Mouse (Mus musculus): ENCODE data around the gene Irf4.

Irf4 gene

DNA sequence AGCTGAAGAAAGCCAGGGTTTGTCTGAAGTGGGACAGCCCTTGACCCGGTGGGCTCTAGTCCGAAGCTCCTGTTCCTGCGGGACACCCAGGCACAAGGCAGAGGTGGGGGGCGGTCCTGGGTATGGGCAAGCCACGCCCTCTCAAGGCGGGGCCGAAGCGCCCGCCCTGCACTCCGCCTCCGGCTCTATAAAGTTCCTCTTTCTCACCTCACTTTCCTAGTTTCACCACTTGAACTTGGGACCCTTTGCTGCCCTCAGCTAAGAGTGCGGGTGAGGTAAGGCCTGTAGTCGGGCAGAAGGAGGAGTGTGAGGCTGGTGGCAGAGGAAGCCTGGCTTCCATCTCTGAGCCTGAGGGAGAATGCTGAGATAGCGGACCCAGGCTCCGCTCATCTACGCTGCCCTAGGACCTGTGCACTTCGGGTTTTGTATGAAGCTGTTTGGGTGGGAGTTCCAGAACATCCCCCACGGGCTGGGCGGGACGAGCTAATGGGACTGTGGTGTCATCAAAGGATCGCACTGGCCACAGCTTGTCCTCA is at the start of gene Irf4:
TSS of gene Irf4 (plus strand) at position 206 of the 536 bp plus-strand sequence.
- DNase-seq (ENCODE audit: low spot score in 2 of 2), result no peak

DNA sequence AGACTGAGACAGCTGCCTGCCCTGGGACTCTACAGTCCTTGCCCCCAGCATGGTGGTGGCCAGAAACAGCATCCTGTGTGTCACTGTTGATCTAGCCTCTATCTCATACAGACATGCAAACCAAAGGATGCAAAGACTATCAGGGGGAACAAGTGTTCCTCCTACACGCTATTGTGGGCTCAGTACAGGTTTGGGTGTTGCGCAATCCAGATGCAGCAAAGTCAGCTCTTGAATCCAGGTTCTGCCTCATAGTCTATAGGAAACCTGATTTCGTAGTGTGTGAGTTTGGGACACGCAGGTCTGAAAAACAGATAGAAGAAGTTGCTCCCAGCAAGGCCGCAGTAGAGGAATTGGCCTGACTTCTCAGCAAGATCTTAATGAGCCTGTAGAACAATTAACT is 46.3 kb upstream of the Irf4 start:
- no peak for DNase-seq (ENCODE audit: low spot score in 2 of 2)

DNA sequence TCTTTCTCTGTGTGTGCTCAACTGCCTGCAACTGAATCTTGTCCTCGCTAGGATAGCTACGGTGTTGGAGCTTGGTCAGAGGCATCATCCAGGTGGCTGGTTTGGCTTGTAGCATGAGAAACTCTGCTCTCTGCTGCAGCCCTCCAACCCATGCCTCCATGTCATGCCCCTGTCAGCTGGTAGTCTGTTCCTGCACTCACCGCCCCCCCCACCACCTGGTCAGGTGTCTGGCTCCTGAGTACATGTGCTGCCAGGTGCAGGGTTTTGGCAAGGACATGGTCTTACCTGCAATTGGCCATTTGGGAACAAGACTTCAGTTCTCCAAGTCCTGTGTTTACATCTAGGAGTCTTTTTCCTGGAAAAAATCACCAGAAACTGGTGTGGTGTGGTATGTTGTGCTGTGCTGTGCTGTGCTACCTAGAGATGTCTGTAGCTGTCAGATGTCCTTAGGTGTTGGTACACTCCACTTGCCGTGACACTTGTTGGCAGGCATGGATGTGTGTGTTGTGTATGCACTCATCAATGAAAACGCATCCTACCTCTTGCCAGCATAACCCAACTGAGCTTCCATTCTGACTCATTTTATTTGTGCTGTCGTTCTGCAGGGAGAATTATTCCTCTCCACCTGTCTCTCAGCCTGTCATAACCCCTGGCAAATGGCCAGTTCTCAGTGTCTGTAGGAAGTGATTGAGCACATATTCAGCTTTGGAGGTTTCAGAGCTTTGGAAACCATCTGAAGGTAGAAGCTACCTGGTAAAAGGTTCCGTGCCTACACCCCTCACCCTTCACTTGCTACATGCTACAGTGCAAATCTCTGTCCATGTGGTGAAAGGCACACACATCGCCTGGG is 44.6 kb upstream of the Irf4 start:
- DNase-seq (ENCODE audit: low spot score in 2 of 2), result no peak

DNA sequence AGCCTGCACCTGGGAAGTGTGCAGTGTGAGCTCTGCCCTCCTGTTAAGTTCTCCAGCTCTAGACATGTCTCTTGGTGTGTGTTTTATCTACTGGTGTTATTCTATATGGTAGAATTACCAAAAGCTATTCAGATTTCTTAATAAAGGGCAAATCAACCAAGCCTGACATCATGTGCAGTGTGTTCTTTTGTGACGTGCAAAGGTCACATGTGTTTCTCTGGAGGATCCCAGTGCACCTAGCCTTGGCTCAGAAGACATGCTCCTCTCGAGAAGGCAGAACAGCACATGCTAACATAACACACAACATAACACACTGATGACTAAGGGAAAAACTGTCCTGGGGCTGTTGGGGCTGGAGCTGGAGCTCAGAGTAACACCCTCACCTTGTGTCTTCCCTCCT is 38.0 kb upstream of the Irf4 start:
- DNase-seq (ENCODE audit: low spot score in 2 of 2), result no peak

DNA sequence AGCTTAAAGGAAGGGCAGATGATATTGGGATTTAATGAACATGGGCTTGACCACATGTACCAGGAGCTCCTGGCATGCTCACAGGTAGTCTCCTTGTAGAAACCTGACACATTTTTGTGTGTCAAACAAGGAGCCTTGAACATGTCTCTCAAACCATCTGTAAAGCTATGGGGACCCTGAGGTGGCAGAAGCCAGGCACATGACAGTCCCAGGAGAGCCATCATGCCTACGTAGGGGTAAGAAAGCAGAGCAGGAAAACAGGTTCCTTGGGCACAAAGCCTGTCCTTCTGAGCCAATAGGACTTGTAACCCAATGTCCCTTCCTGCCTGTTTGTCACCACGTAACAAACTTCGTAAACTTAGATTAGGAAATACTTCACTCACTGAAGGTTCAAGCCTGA is 37.3 kb upstream of the Irf4 start:
- no peak for DNase-seq (ENCODE audit: low spot score in 2 of 2)

DNA sequence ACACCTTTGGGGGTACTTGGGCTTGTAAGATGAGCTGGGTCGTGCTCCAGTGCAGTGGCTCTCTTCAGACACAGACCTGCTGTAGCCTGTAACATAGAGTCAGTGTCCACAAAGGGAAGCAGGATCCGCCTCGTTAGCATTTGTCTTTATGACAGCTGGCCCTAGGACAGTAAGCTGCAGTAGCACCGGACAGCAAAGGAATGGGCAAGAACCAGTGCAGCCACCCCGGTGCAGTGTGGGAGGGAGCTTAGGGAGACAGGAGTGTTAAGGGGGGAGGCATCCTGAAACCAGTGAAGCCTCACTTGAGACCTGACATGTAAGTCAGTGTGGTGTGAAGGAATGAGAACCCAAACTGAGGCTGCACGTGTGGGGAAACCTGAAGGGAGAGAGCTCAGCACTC is 36.7 kb upstream of the Irf4 start:
- no peak for DNase-seq (ENCODE audit: low spot score in 2 of 2)

DNA sequence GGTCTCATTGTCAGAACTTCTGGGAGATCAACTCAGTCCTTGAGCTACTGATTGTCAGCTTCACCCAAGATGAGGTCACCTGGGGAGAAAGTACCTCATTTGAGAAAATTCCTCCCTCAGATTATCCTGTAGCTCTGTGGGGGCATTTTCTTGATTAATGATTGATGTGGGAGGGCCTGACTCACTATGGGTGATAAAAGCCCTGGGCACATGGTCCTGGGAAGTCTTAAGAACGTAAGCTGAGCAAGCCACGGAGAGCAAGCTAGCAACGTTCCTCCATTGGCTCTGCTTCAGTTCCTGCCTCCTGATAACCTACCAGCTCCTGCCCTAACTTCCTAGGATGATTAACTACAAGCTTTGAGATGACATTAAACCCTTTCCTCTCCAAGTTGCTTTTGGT is 35.4 kb upstream of the Irf4 start:
- DNase-seq (ENCODE audit: low spot score in 2 of 2), result no peak

DNA sequence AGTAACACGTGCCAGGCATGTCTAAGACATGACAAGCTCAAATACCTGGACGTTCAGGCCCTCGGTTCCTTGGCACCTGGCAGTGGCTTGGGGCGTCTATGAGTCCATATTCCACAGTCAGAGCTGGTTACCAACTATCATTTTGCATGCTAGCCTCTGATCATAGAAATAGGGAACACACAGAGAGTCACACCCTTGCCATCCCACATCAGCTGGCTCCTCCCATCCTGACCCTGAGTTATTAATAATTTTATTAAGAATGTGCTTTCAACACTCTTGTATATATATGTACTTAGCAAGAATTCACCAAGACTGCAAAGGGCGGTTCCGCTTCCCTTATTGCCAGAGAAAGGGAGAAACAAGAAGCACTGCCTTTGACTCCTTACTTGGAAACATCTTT is 34.5 kb upstream of the Irf4 start:
- no peak for DNase-seq (ENCODE audit: low spot score in 2 of 2)

DNA sequence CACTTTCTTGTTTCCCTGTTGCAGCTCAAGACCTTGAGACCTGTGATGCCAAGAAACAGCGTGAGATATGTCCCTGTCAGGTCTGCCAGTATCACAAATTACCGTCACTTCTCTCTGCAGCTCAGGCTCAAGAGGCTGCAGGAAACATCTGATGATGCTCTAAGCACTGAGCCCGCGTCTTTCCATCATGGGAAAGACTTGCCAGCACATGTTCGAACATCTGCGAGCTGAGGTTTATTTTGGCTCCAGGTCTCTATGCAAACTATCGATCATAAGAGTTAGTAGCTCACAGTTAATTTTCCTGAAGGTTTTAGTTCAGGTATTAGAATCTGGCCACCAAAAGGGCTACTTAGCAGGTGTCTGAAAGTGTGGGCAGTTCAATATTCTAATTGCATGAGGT is 34.0 kb upstream of the Irf4 start:
- no peak for DNase-seq (ENCODE audit: low spot score in 2 of 2)

DNA sequence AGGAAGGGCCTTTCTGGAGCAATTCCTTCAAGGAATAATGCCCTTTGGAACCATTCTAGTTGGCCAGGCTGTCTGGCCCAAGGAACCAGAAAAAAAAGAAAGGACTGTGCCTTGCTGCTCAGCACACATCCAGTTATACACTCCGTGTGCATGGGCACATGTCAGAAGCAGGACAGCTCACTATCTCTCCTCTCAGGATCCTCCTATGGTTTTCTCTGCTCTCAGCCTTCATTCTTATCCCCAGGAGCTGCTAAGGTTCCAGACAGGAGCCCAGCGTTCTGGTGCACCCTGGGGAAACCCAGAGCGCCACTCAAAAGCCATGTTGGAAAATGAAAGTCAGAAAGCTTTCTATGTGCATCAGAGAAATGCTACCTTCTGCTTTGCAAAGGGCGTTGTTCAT is 33.5 kb upstream of the Irf4 start:
- DNase-seq (ENCODE audit: low spot score in 2 of 2), result no peak

DNA sequence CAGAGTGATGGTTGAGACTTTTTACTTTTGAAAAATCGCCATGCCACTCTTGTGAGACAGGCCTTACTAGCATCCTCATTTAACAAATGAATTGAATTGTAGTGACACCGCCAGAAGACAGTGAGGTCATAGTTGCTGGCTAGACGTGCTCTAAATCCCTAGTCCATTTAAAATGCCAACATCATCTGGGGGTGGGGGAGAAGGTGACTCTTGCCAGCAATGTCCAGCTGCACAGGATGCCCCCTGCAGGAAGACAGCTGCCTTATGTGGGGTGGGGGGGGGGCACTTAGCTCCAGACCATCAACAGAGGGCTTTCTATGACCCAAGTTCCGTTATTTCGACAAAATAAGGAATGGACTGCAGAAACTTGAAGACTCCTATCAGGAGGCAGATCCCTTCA is 32.4 kb upstream of the Irf4 start:
- no peak for DNase-seq (ENCODE audit: low spot score in 2 of 2)

DNA sequence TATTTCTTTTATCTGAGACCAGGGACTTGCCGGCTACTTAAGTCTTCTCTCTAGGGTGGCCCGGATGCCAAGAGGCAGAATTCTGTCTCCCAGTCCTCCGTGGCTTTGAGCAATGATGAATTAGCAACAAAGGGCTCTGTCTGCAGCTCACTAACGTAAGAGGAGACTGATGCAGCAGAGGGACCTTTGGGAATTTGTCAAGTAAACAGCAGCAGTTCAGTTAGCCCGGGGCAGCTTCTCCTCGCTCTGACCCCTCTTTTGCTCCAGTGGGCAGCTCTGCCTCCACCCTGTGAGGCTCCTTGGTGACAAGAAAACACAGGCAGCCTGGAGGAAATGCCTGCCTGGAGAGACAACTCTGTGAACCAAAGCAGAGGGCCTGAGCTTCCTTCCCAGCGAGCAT is 26.4 kb upstream of the Irf4 start:
- DNase-seq (ENCODE audit: low spot score in 2 of 2), result no peak

DNA sequence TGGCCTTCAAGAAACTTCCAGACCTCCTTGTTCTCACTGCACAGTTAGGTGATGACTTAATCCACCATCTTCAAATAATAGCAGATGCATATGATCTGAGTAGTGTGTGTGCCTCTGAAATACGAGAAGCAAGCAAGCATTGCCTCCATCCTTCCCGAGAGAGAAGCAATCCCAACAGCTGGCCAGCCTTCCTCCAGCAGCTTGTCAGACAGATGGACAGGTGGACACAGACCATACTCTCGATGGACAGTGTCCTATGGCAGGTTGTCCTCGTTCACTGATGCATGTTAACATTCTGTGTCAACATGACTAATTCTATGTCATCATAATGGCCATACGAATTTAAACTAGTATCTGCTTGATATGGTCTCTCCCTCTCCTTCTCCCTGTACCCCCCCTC is 25.8 kb upstream of the Irf4 start:
- no peak for DNase-seq (ENCODE audit: low spot score in 2 of 2)

DNA sequence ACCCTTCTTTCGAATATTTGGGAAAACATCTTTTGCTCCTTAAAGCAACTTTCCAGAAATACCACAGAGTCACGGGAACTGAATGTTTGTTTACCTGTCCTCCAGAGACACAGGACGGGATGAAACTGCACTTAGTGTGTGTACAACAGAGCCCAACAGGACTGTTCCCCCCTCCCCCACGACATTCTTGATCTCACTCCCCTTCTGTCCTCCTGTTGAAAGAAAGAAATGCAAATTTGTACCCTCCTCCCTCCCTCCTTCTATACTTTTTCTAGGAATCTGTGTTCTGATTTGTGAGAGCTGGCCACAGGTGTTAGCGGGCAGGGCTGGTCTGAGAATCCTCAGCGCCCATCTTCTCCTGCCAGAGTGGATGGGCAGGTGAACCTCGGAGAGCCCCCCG is 25.2 kb upstream of the Irf4 start:
- no peak for DNase-seq (ENCODE audit: low spot score in 2 of 2)

DNA sequence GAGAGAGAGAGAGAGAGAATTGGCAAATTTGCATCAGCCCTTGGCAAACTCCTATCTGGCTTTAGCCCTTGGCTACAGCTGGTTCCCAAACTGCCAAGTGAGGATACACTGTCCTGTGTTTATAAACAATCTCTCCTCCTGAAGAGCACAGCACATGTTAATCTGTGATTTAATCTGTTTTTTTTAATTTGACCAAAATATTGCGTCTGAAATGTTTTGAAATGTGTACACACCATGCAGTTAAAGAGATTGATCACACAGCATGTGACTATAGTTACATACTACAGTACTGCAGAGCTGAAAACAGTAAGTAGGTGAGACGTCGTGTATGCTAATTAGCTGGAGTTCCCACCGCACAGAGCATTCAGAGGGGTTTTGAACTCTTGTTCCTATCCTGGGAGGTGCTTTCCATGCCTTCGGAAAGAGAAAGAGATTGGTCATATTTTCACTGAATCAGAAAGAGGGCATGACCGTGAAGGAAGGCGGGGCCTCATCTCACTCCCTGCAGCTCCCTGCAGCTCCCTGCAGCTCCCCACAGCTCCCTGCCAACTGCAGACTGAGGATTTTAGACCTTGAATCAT is 24.2 kb upstream of the Irf4 start:
- no peak for DNase-seq (ENCODE audit: low spot score in 2 of 2)

DNA sequence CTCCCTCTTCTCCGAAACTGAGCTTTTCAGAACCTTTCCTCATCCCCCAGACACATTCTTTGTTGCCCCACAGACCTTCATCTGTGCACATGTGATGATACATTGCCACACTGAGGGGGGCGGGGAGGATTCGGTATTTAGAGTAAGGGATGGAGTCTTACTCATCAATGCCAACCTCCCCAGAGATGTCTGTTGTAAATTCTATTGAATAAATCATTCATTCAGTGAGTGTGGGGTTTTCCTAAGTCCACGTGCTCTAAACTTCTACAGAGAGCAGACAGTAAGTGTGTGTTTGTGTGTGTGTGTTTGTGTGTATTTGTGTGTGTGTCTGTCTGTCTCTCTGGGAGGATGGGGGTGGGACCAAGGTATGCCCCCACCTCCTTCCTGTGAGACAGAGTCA is 22.1 kb upstream of the Irf4 start:
- DNase-seq (ENCODE audit: low spot score in 2 of 2), result no peak

DNA sequence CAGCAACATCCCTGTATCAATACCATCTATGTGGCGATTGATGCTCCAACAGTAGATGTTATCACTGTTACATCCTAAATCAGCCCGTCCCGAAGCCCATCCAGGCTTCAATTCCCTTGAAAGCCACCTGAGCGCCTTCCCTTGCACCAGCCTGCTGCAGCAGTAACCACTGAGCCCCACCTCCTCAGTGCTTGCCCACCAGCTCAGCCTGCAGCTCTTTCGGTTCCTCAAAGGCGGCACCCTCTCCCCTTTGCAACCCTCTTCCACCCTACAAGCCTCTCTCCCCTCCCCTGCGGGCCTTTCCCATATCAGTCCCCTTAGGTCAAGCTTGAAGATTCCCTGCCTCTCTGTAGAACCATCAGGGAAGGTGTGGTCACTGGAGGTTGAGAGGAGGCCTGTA is 20.9 kb upstream of the Irf4 start:
- DNase-seq (ENCODE audit: low spot score in 2 of 2), result no peak

DNA sequence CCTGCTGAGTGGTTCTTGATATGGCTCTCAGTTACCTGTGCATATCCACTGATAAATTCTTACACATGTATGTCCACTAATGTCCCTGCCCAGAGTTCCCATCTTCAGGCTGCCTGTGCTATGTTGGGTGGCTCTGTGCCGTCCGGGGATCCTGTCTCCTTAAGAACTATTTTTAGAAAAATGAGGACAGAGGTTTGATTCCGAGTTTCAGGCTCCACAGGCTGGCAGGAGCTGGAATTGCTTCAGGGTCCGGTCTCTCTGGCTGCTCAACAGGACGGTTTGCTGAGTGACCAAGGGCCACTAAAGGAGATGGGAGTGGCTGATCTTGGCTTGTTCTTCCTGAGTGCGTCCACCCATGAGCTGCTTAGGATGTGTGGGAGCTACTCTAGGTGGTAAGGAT is 19.8 kb upstream of the Irf4 start:
- no peak for DNase-seq (ENCODE audit: low spot score in 2 of 2)

DNA sequence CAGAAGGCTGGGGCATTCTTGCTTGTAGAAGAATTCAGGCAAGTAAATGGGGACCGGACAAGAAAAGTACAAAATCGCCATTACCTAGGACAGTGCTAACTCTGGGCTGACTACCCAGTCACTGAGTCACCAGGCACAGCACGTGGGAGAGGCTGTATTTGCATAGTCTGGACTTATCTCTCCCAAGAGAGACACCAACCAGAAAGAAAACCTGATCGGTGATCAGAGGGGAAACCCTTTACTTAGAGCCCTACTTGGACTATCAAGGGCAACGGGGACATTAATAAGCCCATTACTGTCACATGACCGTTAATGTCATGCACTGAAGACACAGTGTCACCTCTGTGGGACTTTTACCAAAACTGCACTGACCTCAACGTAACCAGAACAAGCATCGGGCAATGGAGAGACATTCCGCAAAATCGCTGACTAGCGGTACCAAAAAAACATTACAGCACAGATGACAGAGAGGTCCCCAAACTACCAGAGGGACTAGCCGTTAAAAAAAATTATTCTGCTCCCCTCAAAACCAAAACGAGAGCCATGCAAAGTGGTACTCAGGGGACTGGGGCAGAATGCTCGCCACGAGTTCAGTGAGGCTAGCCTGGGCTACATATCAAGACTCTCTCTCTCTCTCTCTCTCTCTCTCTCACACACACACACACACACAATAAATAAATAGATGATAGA is 18.8 kb upstream of the Irf4 start:
- no peak for DNase-seq (ENCODE audit: low spot score in 2 of 2)

DNA sequence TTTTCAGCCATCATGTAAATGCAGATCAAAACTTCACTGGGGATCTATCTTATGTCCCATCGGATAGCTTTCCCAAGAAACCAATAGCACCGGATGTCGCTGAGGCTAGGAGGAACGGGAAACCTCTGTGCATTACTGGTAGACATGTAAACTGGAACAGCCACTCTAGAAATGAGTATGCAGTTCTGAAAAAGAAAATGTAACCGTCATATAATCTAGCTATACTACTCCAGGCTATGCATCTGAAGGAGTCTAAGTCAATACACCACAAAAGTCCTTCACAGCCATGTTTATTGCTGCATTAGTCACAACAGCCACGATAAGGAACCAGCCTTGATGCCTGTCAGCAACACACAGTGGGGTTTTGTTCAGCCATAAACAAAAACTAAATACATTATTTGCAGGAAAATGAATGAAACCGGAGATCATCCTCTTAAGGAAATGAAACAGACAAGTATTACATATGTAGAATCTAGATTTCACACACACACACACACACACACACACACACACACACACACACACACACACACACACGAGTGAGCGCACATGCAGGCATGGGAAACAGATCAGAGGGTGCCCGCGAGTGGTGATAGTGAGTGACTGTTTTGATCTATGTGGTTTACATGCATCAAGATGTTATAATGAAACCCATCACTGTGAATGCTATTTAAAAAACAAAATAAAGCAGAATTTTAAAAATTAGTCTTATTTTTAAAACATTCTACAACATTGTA is 16.1 kb upstream of the Irf4 start:
- no peak for DNase-seq (ENCODE audit: low spot score in 2 of 2)

DNA sequence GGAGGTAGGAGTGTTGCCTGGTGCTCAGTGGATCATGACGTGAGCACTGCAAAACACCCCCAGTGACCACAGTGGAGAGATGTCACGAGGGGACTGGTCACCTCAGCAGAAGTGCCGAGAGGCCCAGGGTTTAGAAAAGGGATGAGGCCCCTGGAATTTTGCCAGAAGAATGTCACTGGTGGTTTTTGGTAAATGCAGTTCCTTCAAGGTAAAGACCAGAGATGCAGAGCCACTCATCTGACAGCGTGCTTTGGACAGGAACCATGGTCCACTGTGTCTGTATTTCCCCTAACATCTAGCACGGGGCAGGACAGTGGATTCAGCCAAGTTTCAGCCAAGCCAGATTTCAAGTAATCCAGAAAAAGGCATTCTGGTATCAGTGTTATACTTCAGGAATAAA is 12.3 kb upstream of the Irf4 start:
- DNase-seq (ENCODE audit: low spot score in 2 of 2), result no peak

DNA sequence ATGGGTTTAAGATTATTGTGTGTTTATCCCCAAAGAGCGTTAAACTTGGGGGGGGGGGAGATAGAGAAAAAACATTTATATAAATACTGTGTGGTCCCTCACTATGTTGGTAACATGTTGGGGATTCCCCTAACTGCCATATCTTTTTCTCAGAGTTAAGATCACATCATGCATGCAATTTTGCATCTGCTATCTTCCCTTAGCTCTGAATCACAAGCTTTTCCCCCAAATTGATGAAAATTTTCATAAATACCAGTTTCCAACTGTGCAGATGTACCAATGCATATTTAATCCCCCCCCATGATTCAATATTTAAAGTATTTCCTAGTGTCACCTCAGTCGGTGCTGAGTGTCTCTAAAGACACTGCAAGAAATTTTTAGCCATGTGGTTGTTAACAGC is 11.8 kb upstream of the Irf4 start:
- DNase-seq (ENCODE audit: low spot score in 2 of 2), result no peak

Measured in frontal cortex, postnatal 14 days (tissue).